Mouse (Mus musculus) liver, adult 2 months (tissue): Measurements from ENCODE around the gene Utf1. TPM values are rescaled to one million over a fixed set of nuclear protein-coding genes. Genes with fewer than 3 reads are reported as not detected.

Experiments
- DNase-seq: peaks from one replicate; pipeline ENCODE4 v3.0.0-alpha.2; 2011; ENCODE audit warnings: low read depth, low spot score; ENCODE audit errors: extremely low read depth
- H3K27ac ChIP-seq: fragments of 200-500 bp; replicated peaks from 2 replicates; pipeline ENCODE4 v1.5.1; 2012; ENCODE audit warnings: low read depth, mild to moderate bottlenecking, control low read depth, inconsistent platforms, low read length; ENCODE audit not compliant: insufficient read depth
- H3K27me3 ChIP-seq: fragments of 200-500 bp; 2 replicates; pipeline ENCODE4 v1.6.1; 2012; ENCODE audit warnings: mild to moderate bottlenecking, moderate library complexity, low read length, inconsistent platforms; ENCODE audit not compliant: control insufficient read depth, insufficient read depth
- H3K36me3 ChIP-seq: fragments of 200-500 bp; 2 replicates; pipeline ENCODE4 v1.6.1; 2012; ENCODE audit warnings: low read length, inconsistent platforms; ENCODE audit not compliant: control insufficient read depth, insufficient read depth
- H3K4me1 ChIP-seq: fragments of 200-500 bp; 2 replicates; pipeline ENCODE4 v1.6.1; 2011; ENCODE audit warnings: low read length; ENCODE audit not compliant: control insufficient read depth, insufficient read depth
- H3K4me3 ChIP-seq: fragments of 200-500 bp; 2 replicates; pipeline ENCODE4 v1.5.1; 2011; ENCODE audit warnings: low read depth, mild to moderate bottlenecking, control low read depth, low read length, moderate library complexity; ENCODE audit not compliant: insufficient read depth
- H3K79me2 ChIP-seq: fragments of 200-500 bp; 2 replicates; pipeline ENCODE4 v1.6.1; 2012; ENCODE audit warnings: inconsistent platforms, mild to moderate bottlenecking, low read length, moderate library complexity; ENCODE audit not compliant: control insufficient read depth, insufficient read depth
- H3K9ac ChIP-seq: fragments of 200-500 bp; 2 replicates; pipeline ENCODE4 v1.6.1; 2012; ENCODE audit warnings: low read depth, mild to moderate bottlenecking, control low read depth, inconsistent platforms, low read length
- CTCF ChIP-seq: fragments of 200-500 bp; IDR thresholded peaks from 2 replicates; pipeline ENCODE4 v1.5.1; 2011; ENCODE audit warnings: low read depth, low read length, control low read depth
- POLR2A ChIP-seq: fragments of 200-500 bp; IDR thresholded peaks from 2 replicates; pipeline ENCODE4 v1.6.1; 2011; ENCODE audit warnings: low read length, control low read depth; ENCODE audit not compliant: insufficient read depth; ENCODE audit errors: extremely low read depth
- WGBS: fragments of 180-500 bp; shearing (Covaris S2); methylation state at CpG from one replicate; pipeline ENCODE4 v1.1.7; 2018; 5-methylcytosine and 5-hydroxymethylcytosine counted together
- polyA plus RNA-seq: library from polyadenylated mRNA; depleted of rRNA; stranded (reverse); fragments of >200 nt; gene quantifications from 2 replicates; pipeline ENCODE4 v1.2.3, GENCODE M21; 2012
- total RNA-seq: library from RNA; depleted of rRNA; stranded (reverse); fragments of >200 nt; gene quantifications from 2 replicates; pipeline ENCODE4 v1.2.3, GENCODE M21; 2014

The Utf1 gene
- total and polyA plus RNA-seq, 2 experiments: not detected

- no peaks in the 10 kb centered on the region for H3K79me2 ChIP-seq
- no peak for DNase-seq
- no peak overlapping the region for H3K27ac ChIP-seq
- no peaks in the 10 kb centered on the region for H3K36me3 ChIP-seq
- peaks cover 5% of the 10 kb centered on the region; the same call in 1 of the 2 replicates for H3K27me3 ChIP-seq
- H3K4me1 ChIP-seq: no peaks in the 10 kb centered on the region
- H3K4me3 ChIP-seq: no peak overlapping the region
- WGBS: 81% methylated on average over 7 of the region's 7 CpGs
- TF ChIP-seq CTCF (no peak), POLR2A (no peak)
- no peak overlapping the region for H3K9ac ChIP-seq
Observed at GRCm38 (mm10) chr7:139899505-139899904, 44.1 kb upstream of the Utf1 start.

GRCm38 (mm10) chr7:139900456-139900855 lies 43.1 kb upstream of the Utf1 start:
- Histone ChIP-seq H3K4me1 (no peaks in the 10 kb centered on the region), H3K9ac (no peak overlapping the region), H3K27me3 (no peaks in the 10 kb centered on the region), H3K36me3 (no peaks in the 10 kb centered on the region), H3K4me3 (no peak overlapping the region), H3K27ac (no peak overlapping the region), H3K79me2 (no peaks in the 10 kb centered on the region)
- no peak for TF ChIP-seq CTCF
- no peak for TF ChIP-seq POLR2A
- WGBS: 85% methylated on average over 7 of the region's 7 CpGs
- DNase-seq: no peak

- H3K9ac ChIP-seq: no peak overlapping the region
- no peaks in the 10 kb centered on the region for H3K36me3 ChIP-seq
- no peaks in the 10 kb centered on the region for H3K79me2 ChIP-seq
- TF ChIP-seq POLR2A: no peak
- TF ChIP-seq CTCF: no peak
- H3K27me3 ChIP-seq: no peaks in the 10 kb centered on the region
- no peak overlapping the region for H3K4me3 ChIP-seq
- DNase-seq: no peak
- H3K27ac ChIP-seq: no peak overlapping the region
- WGBS: 73% methylated on average over 6 of the region's 6 CpGs
- H3K4me1 ChIP-seq: no peaks in the 10 kb centered on the region
Observed at GRCm38 (mm10) chr7:139900896-139901295, 42.7 kb upstream of the Utf1 start.

GRCm38 (mm10) chr7:139901981-139902380 lies 41.6 kb upstream of the Utf1 start:
- H3K36me3 ChIP-seq: no peaks in the 10 kb centered on the region
- no peak for TF ChIP-seq CTCF

GRCm38 (mm10) chr7:139905261-139905660 lies 38.3 kb upstream of the Utf1 start:
- 0 out of 2 replicates have a peak, but pooled peaks cover 2% of the 10 kb centered on the region for H3K27me3 ChIP-seq
- no peak overlapping the region for H3K4me3 ChIP-seq
- no peak overlapping the region for H3K9ac ChIP-seq
- H3K36me3 ChIP-seq: no peaks in the 10 kb centered on the region
- DNase-seq: no peak
- no peak for TF ChIP-seq POLR2A
- no peak for TF ChIP-seq CTCF
- H3K4me1 ChIP-seq: no peaks in the 10 kb centered on the region
- 18% methylated on average over 6 of the region's 6 CpGs for WGBS
- no peak overlapping the region for H3K27ac ChIP-seq
- H3K79me2 ChIP-seq: no peaks in the 10 kb centered on the region

More at GRCm38 (mm10) chr7:139901981-139902380, 41.6 kb upstream of the Utf1 start:
- H3K27me3 ChIP-seq: 0 out of 2 replicates have a peak, but pooled peaks cover 2% of the 10 kb centered on the region
- WGBS: 29% methylated on average over 1 of the region's 1 CpGs
- no peak overlapping the region for H3K9ac ChIP-seq
- H3K4me3 ChIP-seq: no peak overlapping the region
- DNase-seq: no peak
- H3K27ac ChIP-seq: no peak overlapping the region
- H3K79me2 ChIP-seq: no peaks in the 10 kb centered on the region
- no peaks in the 10 kb centered on the region for H3K4me1 ChIP-seq

- WGBS: 5% methylated on average over 6 of the region's 6 CpGs
- H3K4me1 ChIP-seq: no peaks in the 10 kb centered on the region
- TF ChIP-seq POLR2A (no peak), CTCF (peak; percentile 32; the same call in 1 of the 2 replicates)
- H3K4me3 ChIP-seq: no peak overlapping the region
- peak; percentile 1 for DNase-seq
- no peak overlapping the region for H3K27ac ChIP-seq
- 0 out of 2 replicates have a peak, but pooled peaks cover 2% of the 10 kb centered on the region for H3K27me3 ChIP-seq
- H3K9ac ChIP-seq: no peak overlapping the region
- no peaks in the 10 kb centered on the region for H3K36me3 ChIP-seq
- no peaks in the 10 kb centered on the region for H3K79me2 ChIP-seq
Observed at GRCm38 (mm10) chr7:139905661-139906060, 37.9 kb upstream of the Utf1 start.
